Mouse (Mus musculus) forebrain, embryonic 10.5 days (tissue): Measurements from ENCODE around the gene Serpinf1. TPM values are rescaled to one million over a fixed set of nuclear protein-coding genes. Genes with fewer than 3 reads are reported as not detected.
"Not testable (repeated sequence)": the region's sequence is repeated elsewhere in the genome, so short reads cannot be mapped to it uniquely, and the experiment has no call there.

Experiments
- DNase-seq: peaks from one replicate; pipeline ENCODE4 v3.0.0-alpha.2; 2017; ENCODE audit warnings: low spot score; ENCODE audit errors: extremely low spot score
- H3K27ac ChIP-seq: fragments of 300-500 bp; sonication (generic); 2 replicates; pipeline ENCODE4 v1.5.1; 2016; ENCODE audit warnings: mild to moderate bottlenecking
- H3K27me3 ChIP-seq: fragments of 300-500 bp; sonication (generic); 2 replicates; pipeline ENCODE4 v1.6.1; 2016; ENCODE audit warnings: mild to moderate bottlenecking; ENCODE audit not compliant: poor library complexity, severe bottlenecking
- H3K36me3 ChIP-seq: fragments of 300-500 bp; sonication (generic); replicated peaks from 2 replicates; pipeline ENCODE4 v1.6.1; 2016; ENCODE audit warnings: mild to moderate bottlenecking, moderate library complexity
- H3K4me1 ChIP-seq: fragments of 300-500 bp; sonication (generic); 2 replicates; pipeline ENCODE4 v1.6.1; 2016
- H3K4me3 ChIP-seq: fragments of 300-500 bp; sonication (generic); 2 replicates; pipeline ENCODE4 v1.5.1; 2016; ENCODE audit warnings: mild to moderate bottlenecking, moderate library complexity
- H3K9me3 ChIP-seq: fragments of 300-500 bp; sonication (generic); 2 replicates; pipeline ENCODE4 v1.6.1; 2016; ENCODE audit warnings: mild to moderate bottlenecking, moderate library complexity
- WGBS: fragments of 180-500 bp; shearing (Covaris S2); methylation state at CpG from one replicate; pipeline ENCODE4 v1.1.7; 2016; 5-methylcytosine and 5-hydroxymethylcytosine counted together
- polyA plus RNA-seq: library from polyadenylated mRNA; unstranded; fragments of >200 nt; fragmentation: Nextera tagmentation; extraction: Ambion mirVana; gene quantifications from 2 replicates; pipeline ENCODE4 v1.2.1, GENCODE M21; 2016

Serpinf1 gene
- polyA plus RNA-seq, 1 experiment from 2014 or later, result 108 TPM

DNA sequence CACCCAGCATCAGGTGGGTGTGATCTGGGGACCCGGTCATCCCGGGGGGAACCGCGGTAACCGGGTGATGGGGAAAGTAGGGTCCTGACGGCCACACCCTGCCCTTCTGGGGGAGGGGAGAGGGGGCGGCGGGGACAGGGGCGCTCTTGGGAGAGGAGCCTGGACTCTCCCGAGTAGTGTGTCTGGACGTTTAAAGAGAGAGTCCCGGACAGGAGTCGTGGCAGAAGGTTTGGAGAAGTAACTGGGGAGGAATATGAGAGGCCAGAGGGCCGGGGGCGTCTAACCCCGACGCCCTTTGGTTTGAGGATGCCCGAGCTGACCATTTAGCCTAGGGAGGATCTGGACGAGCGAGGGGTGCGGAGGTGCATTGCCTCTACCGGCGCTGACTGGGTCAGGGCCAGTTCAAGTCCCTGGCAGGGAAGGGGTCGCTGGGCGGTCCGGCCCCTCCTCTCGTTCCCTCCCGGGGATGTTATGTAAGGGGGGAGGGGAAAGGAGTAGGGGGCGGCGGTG lies 39.3 kb upstream of the Serpinf1 start:
- Histone ChIP-seq H3K27ac (peak overlapping the region; percentile 74), H3K4me1 (peaks cover 39% of the 10 kb centered on the region), H3K27me3 (no peaks in the 10 kb centered on the region), H3K4me3 (peak overlapping the region; percentile 63), H3K36me3 (peaks cover 19% of the 10 kb centered on the region), H3K9me3 (0 out of 2 replicates have a peak, but pooled peaks cover 2% of the 10 kb centered on the region)
- WGBS, result 1% methylated on average over 30 of the region's 30 CpGs
- DNase-seq, result no peak

GRCm38 (mm10) chr11:75460844-75461742 lies 38.6 kb upstream of the Serpinf1 start, which contains the start of gene Tlcd2:
TSS of gene Tlcd2 (plus strand) at chr11:75461715.
- peak within 1 kb of the TSS; percentile 63 for H3K4me3 ChIP-seq
- peak; percentile 99 for DNase-seq
- peaks cover 15% of the 10 kb centered on the region for H3K36me3 ChIP-seq
- peaks cover 39% of the 10 kb centered on the region for H3K4me1 ChIP-seq
- H3K27me3 ChIP-seq, result no peaks in the 10 kb centered on the region
- peak within 1 kb of the TSS; percentile 92 for H3K27ac ChIP-seq
- H3K9me3 ChIP-seq, result no peaks in the 10 kb centered on the region
- WGBS, result under 1% methylated on average over 46 of the region's 46 CpGs

- H3K27ac ChIP-seq, result peak overlapping the region; percentile 92
- peak overlapping the region; percentile 63 for H3K4me3 ChIP-seq
- WGBS, result 3% methylated on average over 19 of the region's 19 CpGs
- no peaks in the 10 kb centered on the region for H3K27me3 ChIP-seq
- H3K36me3 ChIP-seq, result peaks cover 8% of the 10 kb centered on the region
- H3K9me3 ChIP-seq, result no peaks in the 10 kb centered on the region
- peak; percentile 85 for DNase-seq
- peaks cover 40% of the 10 kb centered on the region for H3K4me1 ChIP-seq
Observed at GRCm38 (mm10) chr11:75460103-75460843, 37.8 kb upstream of the Serpinf1 start.

- 29% methylated on average over 5 of the region's 5 CpGs for WGBS
- Histone ChIP-seq H3K4me3 (peak overlapping the region; percentile 63), H3K4me1 (peaks cover 46% of the 10 kb centered on the region), H3K27ac (peak overlapping the region; percentile 92), H3K27me3 (no peaks in the 10 kb centered on the region), H3K36me3 (0 out of 2 replicates have a peak, but pooled peaks cover 4% of the 10 kb centered on the region), H3K9me3 (no peaks in the 10 kb centered on the region)
- DNase-seq, result no peak
Observed at GRCm38 (mm10) chr11:75459751-75460102, 37.2 kb upstream of the Serpinf1 start.

- Histone ChIP-seq H3K4me3 (peak overlapping the region; percentile 63; the same call in 1 of the 2 replicates), H3K27me3 (0 out of 2 replicates have a peak, but pooled peaks cover under 1% of the 10 kb centered on the region), H3K27ac (peak overlapping the region; percentile 92), H3K4me1 (peaks cover 51% of the 10 kb centered on the region), H3K36me3 (no peaks in the 10 kb centered on the region), H3K9me3 (no peaks in the 10 kb centered on the region)
- 85% methylated on average over 5 of the region's 5 CpGs for WGBS
- no peak for DNase-seq
Observed at GRCm38 (mm10) chr11:75459141-75459711, 36.7 kb upstream of the Serpinf1 start.

DNA sequence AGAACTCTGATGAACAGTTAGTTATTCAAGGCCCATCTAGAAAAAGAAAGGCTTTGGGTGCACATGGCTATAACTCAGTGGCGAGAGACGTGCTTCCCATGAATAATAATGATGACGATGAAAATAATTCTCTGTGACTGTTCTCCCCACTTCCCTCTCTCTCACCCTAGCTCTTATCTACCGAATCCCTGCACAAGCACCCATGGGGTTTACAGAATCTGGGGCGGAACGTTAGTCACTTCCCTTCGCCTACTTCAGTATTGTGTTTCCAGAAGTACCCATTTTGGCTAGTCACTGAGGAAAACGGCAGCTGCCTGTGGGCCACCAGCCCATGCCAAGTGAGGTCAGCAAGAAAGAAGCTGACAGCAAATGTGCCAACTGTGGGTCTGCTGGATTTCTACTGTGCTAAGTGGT lies 36.1 kb upstream of the Serpinf1 start:
- Histone ChIP-seq H3K4me1 (peaks cover 54% of the 10 kb centered on the region), H3K9me3 (no peaks in the 10 kb centered on the region)
- 87% methylated on average over 8 of the region's 8 CpGs for WGBS

GRCm38 (mm10) chr11:75458169-75458568 lies 35.7 kb upstream of the Serpinf1 start:
- H3K27ac ChIP-seq, result no peak overlapping the region
- no peak for DNase-seq
- no peaks in the 10 kb centered on the region for H3K36me3 ChIP-seq
- H3K9me3 ChIP-seq, result no peaks in the 10 kb centered on the region
- H3K4me1 ChIP-seq, result peaks cover 52% of the 10 kb centered on the region
- no peak overlapping the region for H3K4me3 ChIP-seq
- peaks cover 10% of the 10 kb centered on the region for H3K27me3 ChIP-seq
- 23% methylated on average over 3 of the region's 3 CpGs for WGBS

More for the DNA sequence above, 36.1 kb upstream of the Serpinf1 start:
- DNase-seq, result no peak
- H3K27ac ChIP-seq, result no peak overlapping the region
- H3K27me3 ChIP-seq, result peaks cover 6% of the 10 kb centered on the region
- H3K4me3 ChIP-seq, result no peak overlapping the region
- H3K36me3 ChIP-seq, result no peaks in the 10 kb centered on the region

GRCm38 (mm10) chr11:75456440-75456871 lies 34.0 kb upstream of the Serpinf1 start:
- no peak for DNase-seq
- Histone ChIP-seq H3K4me3 (no peak overlapping the region), H3K27me3 (peaks cover 14% of the 10 kb centered on the region), H3K9me3 (no peaks in the 10 kb centered on the region), H3K27ac (no peak overlapping the region), H3K36me3 (peaks cover 5% of the 10 kb centered on the region; the same call in 1 of the 2 replicates), H3K4me1 (peaks cover 36% of the 10 kb centered on the region)
- 90% methylated on average over 7 of the region's 7 CpGs for WGBS

DNA sequence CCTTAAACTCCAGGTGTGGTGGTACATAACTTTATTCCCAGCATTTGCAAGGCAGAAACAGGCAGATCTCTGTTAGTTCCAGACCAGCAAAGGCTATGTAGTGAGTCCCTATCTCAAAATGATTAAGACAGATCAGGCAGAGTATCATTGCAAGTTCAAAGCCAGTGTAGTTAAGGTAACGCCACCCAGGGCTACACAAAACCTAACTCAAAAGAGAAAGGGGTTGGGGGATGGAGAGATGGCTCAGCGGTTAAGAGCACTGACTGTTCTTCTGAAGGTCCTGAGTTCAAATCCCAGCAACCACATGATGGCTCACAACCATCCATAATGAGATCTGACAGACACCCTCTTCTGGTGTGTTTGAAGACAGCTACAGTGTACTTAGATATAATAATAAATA lies 33.5 kb upstream of the Serpinf1 start:
- not testable (repeated sequence) for H3K9me3 ChIP-seq, H3K27ac ChIP-seq, H3K36me3 ChIP-seq, H3K4me3 ChIP-seq, DNase-seq
- WGBS, result 85% methylated on average over 2 of the region's 2 CpGs
- peaks cover 14% of the 10 kb centered on the region for H3K27me3 ChIP-seq
- H3K4me1 ChIP-seq, result peaks cover 36% of the 10 kb centered on the region

GRCm38 (mm10) chr11:75455041-75455736 lies 32.7 kb upstream of the Serpinf1 start:
- Histone ChIP-seq H3K9me3 (no peaks in the 10 kb centered on the region), H3K36me3 (peaks cover 5% of the 10 kb centered on the region; the same call in 1 of the 2 replicates), H3K4me3 (peak overlapping the region; percentile 80), H3K27me3 (peaks cover 14% of the 10 kb centered on the region), H3K4me1 (peaks cover 36% of the 10 kb centered on the region), H3K27ac (peak overlapping the region; percentile 84)
- WGBS, result 82% methylated on average over 10 of the region's 10 CpGs
- DNase-seq, result no peak

- WGBS, result 3% methylated on average over 56 of the region's 56 CpGs
- DNase-seq, result peak; percentile 93
- Histone ChIP-seq H3K27me3 (peaks cover 14% of the 10 kb centered on the region), H3K9me3 (no peaks in the 10 kb centered on the region), H3K4me3 (peak within 1 kb of the TSS; percentile 80), H3K36me3 (peaks cover 6% of the 10 kb centered on the region; the same call in 1 of the 2 replicates), H3K27ac (peak within 1 kb of the TSS; percentile 84), H3K4me1 (peaks cover 27% of the 10 kb centered on the region)
Observed at GRCm38 (mm10) chr11:75453991-75454930, 31.8 kb upstream of the Serpinf1 start, which contains the start of gene Wdr81. TSS of gene Wdr81 (minus strand) at chr11:75454717.
